Mouse (Mus musculus): ENCODE measurements around the gene Garnl3. TPM values are rescaled to one million over a fixed set of nuclear protein-coding genes. Genes with fewer than 3 reads are reported as not detected.

Gene Garnl3
- polyA plus RNA-seq, 1 experiment from 2014 or later: 4.6 TPM

DNA sequence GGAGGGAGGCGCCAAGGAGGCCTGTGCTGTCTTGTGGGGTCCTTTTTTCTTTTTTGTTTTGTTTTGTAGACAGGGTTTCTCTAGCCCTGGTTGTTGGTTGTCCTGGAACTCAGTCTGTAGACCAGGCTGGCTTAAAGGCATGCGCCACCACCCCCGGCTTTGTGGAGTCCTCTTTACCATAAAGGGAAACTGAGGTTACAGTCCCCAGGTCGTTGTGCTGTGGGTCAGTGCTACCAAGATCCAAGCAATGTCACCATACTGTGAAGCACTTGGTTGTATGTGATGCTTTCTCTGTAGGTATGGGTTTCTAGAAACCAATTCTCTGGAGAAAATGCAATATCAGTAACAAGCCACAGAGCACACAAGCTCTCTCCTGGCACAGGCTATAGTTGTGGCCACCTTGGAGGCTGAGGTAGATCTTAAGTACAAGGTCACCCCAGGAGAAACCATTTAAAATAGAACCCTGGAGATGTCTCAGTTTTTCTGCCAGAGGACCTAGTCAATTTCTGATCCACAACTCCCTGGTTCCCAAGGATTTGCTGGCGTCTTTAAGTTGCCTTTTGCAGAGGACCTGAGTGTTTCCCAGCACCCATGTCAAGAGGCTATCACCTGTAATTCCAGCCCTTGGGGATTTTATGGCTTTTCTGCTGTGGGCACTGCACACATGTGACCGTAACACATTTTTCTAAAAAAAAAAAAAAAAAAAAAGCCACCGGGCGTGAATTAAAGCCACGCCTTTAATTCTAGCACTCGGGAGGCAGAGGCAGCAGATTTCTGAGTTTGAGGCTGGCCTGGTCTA lies 166.6 kb downstream of the Garnl3 start:
- peaks cover 33% of the 10 kb centered on the region for H3K4me1 ChIP-seq (replicated peaks; ENCODE audit: control insufficient read depth, insufficient read depth, low read length)
- H3K27ac ChIP-seq (ENCODE audit: low read depth, low read length): peak overlapping the region; percentile 99
- 19% methylated on average over 10 of the region's 10 CpGs for WGBS
- H3K9ac ChIP-seq (ENCODE audit: low read depth, low read length): peak overlapping the region; percentile 49
- peak overlapping the region; percentile 92 for H3K4me2 ChIP-seq
- H3K4me3 ChIP-seq (ENCODE audit: low read depth, low read length): peak overlapping the region; percentile 97
- no peaks in the 10 kb centered on the region for H3K9me3 ChIP-seq (ENCODE audit: control insufficient read depth, low read length)
- DNase-seq (ENCODE audit: low spot score) (no peak), ATAC-seq (replicated peaks; ENCODE audit: low FRiP score) (no peak)
- peaks cover 22% of the 10 kb centered on the region for H3K36me3 ChIP-seq (ENCODE audit: control insufficient read depth, insufficient read depth, low read length)
- H3K27me3 ChIP-seq (replicated peaks; ENCODE audit: control insufficient read depth, insufficient read depth, low read length): no peaks in the 10 kb centered on the region

DNA sequence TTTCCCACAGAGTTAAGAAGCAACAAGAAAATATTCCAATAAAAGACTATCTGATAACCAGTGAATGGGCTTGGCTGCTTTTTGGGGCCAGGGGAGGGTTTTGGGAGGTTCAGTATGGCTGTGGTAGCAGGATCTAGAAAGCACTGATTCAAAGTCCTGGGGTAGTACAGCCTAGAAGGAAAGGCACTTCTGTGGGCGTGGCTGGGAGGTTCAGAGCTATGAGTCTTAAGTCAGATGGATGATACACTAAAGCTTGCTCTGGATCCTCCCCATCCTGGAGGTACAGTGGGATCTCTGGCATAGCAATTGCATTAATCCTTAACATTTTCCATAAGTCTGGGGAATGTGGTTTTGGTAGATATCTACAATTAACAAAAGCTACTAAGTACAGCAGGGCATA lies 167.5 kb downstream of the Garnl3 start:
- H3K27me3 ChIP-seq (replicated peaks; ENCODE audit: control insufficient read depth, insufficient read depth, low read length): no peaks in the 10 kb centered on the region
- ATAC-seq (replicated peaks; ENCODE audit: low FRiP score) (no peak), DNase-seq (ENCODE audit: low spot score) (no peak)
- peak overlapping the region; percentile 99 for H3K27ac ChIP-seq (ENCODE audit: low read depth, low read length)
- H3K9me3 ChIP-seq (ENCODE audit: control insufficient read depth, low read length): no peaks in the 10 kb centered on the region
- H3K4me3 ChIP-seq (ENCODE audit: low read depth, low read length): peak overlapping the region; percentile 97
- peaks cover 22% of the 10 kb centered on the region for H3K36me3 ChIP-seq (ENCODE audit: control insufficient read depth, insufficient read depth, low read length)
- H3K4me1 ChIP-seq (replicated peaks; ENCODE audit: control insufficient read depth, insufficient read depth, low read length): peaks cover 33% of the 10 kb centered on the region
- 57% methylated on average over 1 of the region's 1 CpGs for WGBS
- peak overlapping the region; percentile 92 for H3K4me2 ChIP-seq
- H3K9ac ChIP-seq (ENCODE audit: low read depth, low read length): peak overlapping the region; percentile 100

DNA sequence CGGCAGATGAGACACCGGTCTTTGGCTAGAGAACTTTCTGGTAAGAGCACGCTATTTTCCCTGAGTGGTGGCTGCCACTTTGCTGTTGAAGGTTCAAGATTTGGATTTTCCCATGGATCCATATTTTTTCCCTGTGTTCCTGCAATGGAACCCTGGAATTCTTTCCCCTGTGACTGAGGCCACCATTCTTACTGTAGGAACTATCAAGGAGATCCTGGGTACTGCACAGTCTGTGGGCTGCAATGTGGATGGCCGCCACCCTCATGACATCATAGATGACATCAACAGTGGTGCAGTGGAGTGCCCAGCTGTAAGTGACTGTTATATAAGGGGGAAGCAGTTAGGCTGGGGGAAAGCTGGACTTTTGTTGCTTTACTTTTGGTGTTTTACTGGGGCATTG lies 167.9 kb downstream of the Garnl3 start:
- Histone ChIP-seq H3K27me3 (replicated peaks; ENCODE audit: control insufficient read depth, insufficient read depth, low read length) (no peaks in the 10 kb centered on the region), H3K27ac (ENCODE audit: low read depth, low read length) (peak overlapping the region; percentile 99), H3K4me1 (replicated peaks; ENCODE audit: control insufficient read depth, insufficient read depth, low read length) (peaks cover 33% of the 10 kb centered on the region), H3K4me3 (ENCODE audit: low read depth, low read length) (peak overlapping the region; percentile 97), H3K4me2 (peak overlapping the region; percentile 92), H3K9me3 (ENCODE audit: control insufficient read depth, low read length) (no peaks in the 10 kb centered on the region), H3K9ac (ENCODE audit: low read depth, low read length) (peak overlapping the region; percentile 100), H3K36me3 (ENCODE audit: control insufficient read depth, insufficient read depth, low read length) (peaks cover 22% of the 10 kb centered on the region)
- 51% methylated on average over 4 of the region's 4 CpGs for WGBS
- no peak for DNase-seq (ENCODE audit: low spot score)
- ATAC-seq (replicated peaks; ENCODE audit: low FRiP score): no peak

DNA sequence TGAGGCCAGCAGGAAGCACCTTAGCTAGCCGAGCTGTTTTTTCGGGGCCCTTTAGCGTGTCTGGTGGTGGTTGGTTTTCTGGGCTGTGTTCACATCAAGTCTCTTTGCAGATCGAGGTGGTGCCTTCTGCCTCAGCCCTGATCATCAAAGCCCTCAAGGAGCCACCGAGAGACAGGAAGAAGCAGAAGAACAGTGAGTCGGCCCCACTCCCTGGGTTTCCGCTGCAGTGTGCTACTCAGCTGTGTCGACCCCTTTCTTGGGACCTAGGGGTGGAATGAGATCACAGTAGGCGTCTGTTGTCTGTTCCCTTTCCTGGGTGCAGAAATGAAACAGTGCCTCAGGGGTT lies 168.6 kb downstream of the Garnl3 start:
- no peak for DNase-seq (ENCODE audit: low spot score)
- 4% methylated on average over 9 of the region's 9 CpGs for WGBS
- Histone ChIP-seq H3K4me2 (peak overlapping the region; percentile 92), H3K27ac (ENCODE audit: low read depth, low read length) (peak overlapping the region; percentile 99), H3K9ac (ENCODE audit: low read depth, low read length) (peak overlapping the region; percentile 100), H3K4me1 (replicated peaks; ENCODE audit: control insufficient read depth, insufficient read depth, low read length) (peaks cover 32% of the 10 kb centered on the region), H3K36me3 (ENCODE audit: control insufficient read depth, insufficient read depth, low read length) (peaks cover 22% of the 10 kb centered on the region), H3K9me3 (ENCODE audit: control insufficient read depth, low read length) (no peaks in the 10 kb centered on the region), H3K4me3 (ENCODE audit: low read depth, low read length) (peak overlapping the region; percentile 97), H3K27me3 (replicated peaks; ENCODE audit: control insufficient read depth, insufficient read depth, low read length) (no peaks in the 10 kb centered on the region)
- no peak for ATAC-seq (replicated peaks; ENCODE audit: low FRiP score)

DNA sequence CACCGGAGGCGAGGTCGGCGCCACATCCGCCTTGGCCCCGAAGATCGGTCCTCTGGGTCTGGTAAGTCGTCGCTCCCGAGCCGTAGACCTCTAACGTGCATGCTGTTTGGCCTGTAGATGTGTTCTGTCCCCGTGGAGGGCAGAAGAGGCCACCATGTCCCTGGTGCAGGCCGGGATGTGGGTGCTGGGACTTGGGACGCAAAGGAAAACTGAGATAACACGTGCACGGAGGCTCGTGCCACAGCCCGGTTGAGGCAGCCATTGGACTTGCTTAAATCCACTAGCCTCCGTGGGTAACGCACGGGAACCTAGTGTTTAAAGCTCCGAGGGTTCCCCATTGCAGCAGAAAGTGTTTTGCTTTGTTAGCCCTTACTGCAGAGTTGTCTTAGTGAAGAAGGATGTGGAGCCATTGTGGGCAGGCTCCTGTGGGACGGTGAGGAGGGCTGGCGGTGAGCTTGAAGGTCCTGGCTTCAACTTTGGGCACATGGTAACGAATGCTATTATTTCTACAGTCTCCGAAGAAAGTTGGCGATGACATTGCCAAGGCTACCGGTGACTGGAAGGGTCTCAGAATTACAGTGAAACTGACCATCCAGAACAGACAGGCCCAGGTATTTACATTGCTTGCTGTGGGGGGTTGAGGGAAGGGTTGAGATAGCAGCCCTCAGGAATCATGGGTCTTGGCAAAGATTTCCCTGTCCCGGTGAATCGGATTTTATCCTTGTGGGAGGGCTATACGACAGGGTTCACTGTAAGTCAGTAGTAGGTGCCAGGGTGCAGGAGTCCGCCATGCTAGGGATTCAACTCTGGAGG lies 169.2 kb downstream of the Garnl3 start:
- H3K4me2 ChIP-seq: peak overlapping the region; percentile 92
- H3K27me3 ChIP-seq (replicated peaks; ENCODE audit: control insufficient read depth, insufficient read depth, low read length): no peaks in the 10 kb centered on the region
- under 1% methylated on average over 33 of the region's 33 CpGs for WGBS
- DNase-seq (ENCODE audit: low spot score) (peak; percentile 63), ATAC-seq (replicated peaks; ENCODE audit: low FRiP score) (no peak)
- H3K9me3 ChIP-seq (ENCODE audit: control insufficient read depth, low read length): no peaks in the 10 kb centered on the region
- H3K36me3 ChIP-seq (ENCODE audit: control insufficient read depth, insufficient read depth, low read length): peaks cover 22% of the 10 kb centered on the region
- peak overlapping the region; percentile 100 for H3K9ac ChIP-seq (ENCODE audit: low read depth, low read length)
- peak overlapping the region; percentile 99 for H3K27ac ChIP-seq (ENCODE audit: low read depth, low read length)
- peak overlapping the region; percentile 97 for H3K4me3 ChIP-seq (ENCODE audit: low read depth, low read length)
- H3K4me1 ChIP-seq (replicated peaks; ENCODE audit: control insufficient read depth, insufficient read depth, low read length): peaks cover 26% of the 10 kb centered on the region

DNA sequence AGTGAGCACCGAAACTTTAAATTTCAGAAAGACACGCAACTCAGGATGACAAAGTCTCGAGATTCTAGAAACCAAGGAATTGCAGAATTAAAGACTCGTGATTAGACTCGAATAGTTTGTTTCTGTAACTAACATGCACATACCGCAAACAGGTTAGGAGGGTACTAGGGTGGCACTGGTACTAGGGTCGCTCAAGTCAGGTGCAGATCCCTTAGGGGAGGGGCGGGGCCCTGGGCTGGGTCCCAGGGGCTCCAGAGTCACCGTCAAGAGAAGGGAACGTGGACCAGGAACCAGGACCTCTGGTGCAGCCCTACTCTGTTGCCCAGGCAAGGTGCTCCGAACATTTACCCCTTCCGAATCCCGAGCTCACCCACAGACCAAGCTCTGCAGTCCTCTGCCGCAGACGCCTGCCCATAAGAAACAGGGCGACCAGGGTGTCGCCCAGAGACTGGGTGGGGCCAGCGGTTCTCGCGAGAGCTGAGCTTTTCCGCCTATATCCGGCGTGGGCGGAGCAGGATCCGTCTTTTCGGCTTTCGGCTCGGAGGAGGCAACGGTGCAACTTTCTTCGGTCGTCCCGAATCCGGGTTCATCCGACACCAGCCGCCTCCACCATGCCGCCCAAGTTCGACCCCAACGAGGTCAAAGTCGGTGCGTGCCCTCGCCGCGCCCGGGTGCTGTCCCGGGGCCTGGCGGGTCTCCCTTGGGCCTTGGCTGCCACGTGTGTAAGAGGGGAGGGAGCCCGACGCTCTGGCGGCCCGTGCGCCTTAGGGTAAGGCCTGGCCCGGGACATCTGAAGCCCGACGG lies 170.1 kb downstream of the Garnl3 start, which contains the start of the genes Rpl12 and Lrsam1:
Gene Rpl12 (plus strand): TSS at position 368 of the 804 bp plus-strand sequence.
Gene Lrsam1 (minus strand): TSS at position 423 of the 804 bp plus-strand sequence.
- 3% methylated on average over 55 of the region's 55 CpGs for WGBS
- ATAC-seq (replicated peaks; ENCODE audit: low FRiP score) (peak; percentile 85), DNase-seq (ENCODE audit: low spot score) (peak; percentile 91)
- peak within 1 kb of the TSS; percentile 97 for H3K4me3 ChIP-seq (ENCODE audit: low read depth, low read length)
- no peaks in the 10 kb centered on the region for H3K9me3 ChIP-seq (ENCODE audit: control insufficient read depth, low read length)
- H3K36me3 ChIP-seq (ENCODE audit: control insufficient read depth, insufficient read depth, low read length): peaks cover 22% of the 10 kb centered on the region
- H3K27ac ChIP-seq (ENCODE audit: low read depth, low read length): peak within 1 kb of the TSS; percentile 99
- peaks cover 25% of the 10 kb centered on the region for H3K4me1 ChIP-seq (replicated peaks; ENCODE audit: control insufficient read depth, insufficient read depth, low read length)
- H3K27me3 ChIP-seq (replicated peaks; ENCODE audit: control insufficient read depth, insufficient read depth, low read length): no peaks in the 10 kb centered on the region
- peak within 1 kb of the TSS; percentile 100 for H3K9ac ChIP-seq (ENCODE audit: low read depth, low read length)
- H3K4me2 ChIP-seq: peak within 1 kb of the TSS; percentile 92

DNA sequence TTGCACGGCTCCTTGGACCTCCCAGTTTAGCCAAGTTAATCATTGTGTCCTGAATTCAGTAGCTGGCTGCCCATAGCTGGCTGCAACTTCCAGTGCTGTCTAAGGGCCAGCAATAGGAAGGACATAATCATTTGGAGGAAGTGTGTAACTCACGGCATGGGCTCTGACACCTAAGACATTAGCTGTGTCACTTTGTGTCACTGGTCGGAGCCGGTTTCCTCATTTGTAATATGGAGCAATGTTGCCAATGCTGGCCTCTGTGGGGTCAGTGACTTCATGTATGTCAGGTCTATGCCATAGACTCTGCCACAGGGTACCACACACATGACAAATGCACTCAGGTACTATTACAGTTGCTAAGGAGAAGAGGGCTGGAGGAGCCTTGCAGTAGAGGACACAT lies 171.2 kb downstream of the Garnl3 start:
- Histone ChIP-seq H3K4me3 (ENCODE audit: low read depth, low read length) (peak overlapping the region; percentile 97), H3K27ac (ENCODE audit: low read depth, low read length) (no peak overlapping the region), H3K36me3 (ENCODE audit: control insufficient read depth, insufficient read depth, low read length) (peaks cover 26% of the 10 kb centered on the region), H3K9me3 (ENCODE audit: control insufficient read depth, low read length) (no peaks in the 10 kb centered on the region), H3K4me2 (peak overlapping the region; percentile 92), H3K9ac (ENCODE audit: low read depth, low read length) (peak overlapping the region; percentile 100), H3K27me3 (replicated peaks; ENCODE audit: control insufficient read depth, insufficient read depth, low read length) (no peaks in the 10 kb centered on the region), H3K4me1 (replicated peaks; ENCODE audit: control insufficient read depth, insufficient read depth, low read length) (peaks cover 22% of the 10 kb centered on the region)
- DNase-seq (ENCODE audit: low spot score) (no peak), ATAC-seq (replicated peaks; ENCODE audit: low FRiP score) (no peak)
- 78% methylated on average over 4 of the region's 4 CpGs for WGBS

DNA sequence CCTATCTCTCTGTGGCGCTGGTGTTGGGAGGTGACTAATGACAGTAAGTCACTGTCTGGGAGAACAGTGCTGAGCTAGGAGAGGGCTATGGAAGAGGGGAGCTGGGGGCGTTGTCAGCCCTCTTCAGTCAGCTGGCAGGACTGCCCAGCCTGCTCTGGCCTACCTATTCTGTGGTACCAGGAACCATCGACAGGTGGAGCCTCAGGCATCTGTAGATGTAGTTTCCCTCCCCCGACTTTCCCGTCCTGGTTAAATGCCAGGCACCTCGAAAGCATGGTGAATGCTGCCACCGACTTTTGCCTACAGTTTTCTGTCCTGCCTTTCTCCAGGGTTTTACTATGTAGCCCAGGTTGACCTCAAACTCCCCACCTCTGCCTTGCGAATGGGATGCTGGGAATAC lies 174.1 kb downstream of the Garnl3 start:
- Histone ChIP-seq H3K9me3 (ENCODE audit: control insufficient read depth, low read length) (no peaks in the 10 kb centered on the region), H3K36me3 (ENCODE audit: control insufficient read depth, insufficient read depth, low read length) (peaks cover 8% of the 10 kb centered on the region), H3K4me1 (replicated peaks; ENCODE audit: control insufficient read depth, insufficient read depth, low read length) (peaks cover 6% of the 10 kb centered on the region), H3K4me3 (ENCODE audit: low read depth, low read length) (no peak overlapping the region), H3K27ac (ENCODE audit: low read depth, low read length) (no peak overlapping the region), H3K4me2 (no peak overlapping the region), H3K27me3 (replicated peaks; ENCODE audit: control insufficient read depth, insufficient read depth, low read length) (no peaks in the 10 kb centered on the region), H3K9ac (ENCODE audit: low read depth, low read length) (no peak overlapping the region)
- WGBS: 58% methylated on average over 8 of the region's 8 CpGs
- DNase-seq (ENCODE audit: low spot score): no peak
- ATAC-seq (replicated peaks; ENCODE audit: low FRiP score): no peak
